8 mouse cellular contexts compared by ENCODE assay signal in genomic region chr3:95228148-95228893, GRCm38 (mm10). TPM values are rescaled to one million over a fixed set of nuclear protein-coding genes. Genes with fewer than 3 reads are reported as not detected.
DNase-seq lines count a peak whose midpoint lies in the region; ATAC-seq and TF ChIP-seq lines count a peak whose summit lies in the region.

TSS of gene Cdc42se1 (plus strand) at chr3:95228732.

- ATAC-seq in forebrain, embryonic 12.5 days (ENCODE audit: low FRiP score): peak; percentile 90
- peak; percentile 90 for ATAC-seq in heart, embryonic 16.5 days (replicated peaks; ENCODE audit: extremely low read depth, insufficient read depth, low FRiP score)
- ATAC-seq in liver, embryonic 14.5 days (ENCODE audit: insufficient read depth): peak; percentile 91
- ATAC-seq in neural tube, embryonic 11.5 days (ENCODE audit: insufficient read depth, low FRiP score, low TSS enrichment): peak; percentile 86
- ATAC-seq in stomach, embryonic 16.5 days (ENCODE audit: insufficient read depth, low FRiP score): peak; percentile 89

- TF ChIP-seq RAD21 in CH12.LX (IDR thresholded peaks at IDR 0.05; ENCODE audit: low read depth, low read length): no peak

- peak; percentile 92 for DNase-seq in CH12.LX (ENCODE audit: extremely low read depth)
- peak; percentile 75 for DNase-seq in c-Kit-positive CD71-positive TER-119-negative erythroid progenitor cells, embryonic 14.5 days (ENCODE audit: low read depth)
- peak; percentile 88 to 92 for DNase-seq in kidney, postnatal 36 days
- peak; percentile 74 to 76 (median 76) for DNase-seq in liver, embryonic 14.5 days (ENCODE audit: low read depth in 3 of 3, low spot score in 3 of 3)
- DNase-seq in neural tube, embryonic 11.5 days (ENCODE audit: low spot score): peak; percentile 90

- peaks cover 3% of the 10 kb centered on the region for H3K9me3 ChIP-seq in CH12.LX (replicated peaks; ENCODE audit: low read length)
- no peaks in the 10 kb centered on the region for H3K9me3 ChIP-seq in forebrain, embryonic 12.5 days
- 0 out of 2 replicates have a peak, but pooled peaks cover 2% of the 10 kb centered on the region for H3K9me3 ChIP-seq in heart, embryonic 16.5 days (replicated peaks; ENCODE audit: control insufficient read depth, low read length)
- H3K9me3 ChIP-seq in liver, embryonic 14.5 days (ENCODE audit: control insufficient read depth, low read length): no peaks in the 10 kb centered on the region
- H3K9me3 ChIP-seq in neural tube, embryonic 11.5 days (ENCODE audit: control insufficient read depth, low read length): no peaks in the 10 kb centered on the region
- no peaks in the 10 kb centered on the region for H3K9me3 ChIP-seq in stomach, embryonic 16.5 days (replicated peaks; ENCODE audit: control insufficient read depth, low read length)

- WGBS in forebrain, embryonic 12.5 days: under 1% methylated on average over 64 of the region's 64 CpGs
- under 1% methylated on average over 64 of the region's 64 CpGs for WGBS in heart, embryonic 16.5 days
- under 1% methylated on average over 64 of the region's 64 CpGs for WGBS in liver, embryonic 14.5 days (ENCODE audit: insufficient replicate concordance)
- WGBS in neural tube, embryonic 11.5 days: under 1% methylated on average over 56 of the region's 64 CpGs
- WGBS in stomach, embryonic 16.5 days: under 1% methylated on average over 64 of the region's 64 CpGs

- peak within 1 kb of the TSS; percentile 79 for H3K4me2 ChIP-seq in CH12.LX (ENCODE audit: insufficient read depth, low read depth, poor library complexity, severe bottlenecking)
- peak within 1 kb of the TSS; percentile 91 for H3K4me2 ChIP-seq in forebrain, embryonic 12.5 days
- H3K4me2 ChIP-seq in heart, embryonic 16.5 days (ENCODE audit: low read depth, low read length): peak within 1 kb of the TSS; percentile 88
- H3K4me2 ChIP-seq in liver, embryonic 14.5 days (ENCODE audit: low read depth): peak within 1 kb of the TSS; percentile 95
- H3K4me2 ChIP-seq in neural tube, embryonic 11.5 days (ENCODE audit: low read depth): peak within 1 kb of the TSS; percentile 81
- peak within 1 kb of the TSS; percentile 88 for H3K4me2 ChIP-seq in stomach, embryonic 16.5 days (ENCODE audit: low read depth, low read length)

- in situ Hi-C loops in CH12.LX (cut with MboI; ENCODE audit: low pct_ligation_motif_present, low pct_unique_long_range_greater_than_20kb, low sequenced_read_pairs): no loop called here

- H3K9ac ChIP-seq in CH12.LX (ENCODE audit: insufficient read depth, low read depth): peak within 1 kb of the TSS; percentile 95
- H3K9ac ChIP-seq in forebrain, embryonic 12.5 days: peak within 1 kb of the TSS; percentile 98
- H3K9ac ChIP-seq in heart, embryonic 16.5 days (ENCODE audit: low read length): peak within 1 kb of the TSS; percentile 95
- H3K9ac ChIP-seq in liver, embryonic 14.5 days (replicated peaks): peak within 1 kb of the TSS; percentile 88
- peak within 1 kb of the TSS; percentile 76 for H3K9ac ChIP-seq in neural tube, embryonic 11.5 days (ENCODE audit: low read length)
- H3K9ac ChIP-seq in stomach, embryonic 16.5 days (ENCODE audit: low read length): peak within 1 kb of the TSS; percentile 98

- no peaks in the 10 kb centered on the region for H3K27me3 ChIP-seq in CH12.LX (replicated peaks)
- no peaks in the 10 kb centered on the region for H3K27me3 ChIP-seq in forebrain, embryonic 12.5 days
- no peaks in the 10 kb centered on the region for H3K27me3 ChIP-seq in heart, embryonic 16.5 days (ENCODE audit: control insufficient read depth, insufficient read depth, low read length)
- H3K27me3 ChIP-seq in liver, embryonic 14.5 days (ENCODE audit: control insufficient read depth, insufficient read depth, low read length): no peaks in the 10 kb centered on the region
- no peaks in the 10 kb centered on the region for H3K27me3 ChIP-seq in neural tube, embryonic 11.5 days (ENCODE audit: control insufficient read depth, insufficient read depth, low read length)
- H3K27me3 ChIP-seq in stomach, embryonic 16.5 days (ENCODE audit: control insufficient read depth, insufficient read depth, low read length): no peaks in the 10 kb centered on the region

- peaks cover 12 to 40% of the 10 kb centered on the region in 2 experiments for H3K4me1 ChIP-seq in CH12.LX (ENCODE audit: control insufficient read depth in 1 of 2, insufficient read depth in 2 of 2)
- H3K4me1 ChIP-seq in forebrain, embryonic 12.5 days: peaks cover 59% of the 10 kb centered on the region
- H3K4me1 ChIP-seq in heart, embryonic 16.5 days (ENCODE audit: control insufficient read depth, insufficient read depth, low read length): peaks cover 26% of the 10 kb centered on the region
- peaks cover 22 to 26% of the 10 kb centered on the region in 2 experiments for H3K4me1 ChIP-seq in liver, embryonic 14.5 days (replicated peaks; ENCODE audit: control insufficient read depth in 2 of 2, insufficient read depth in 2 of 2, low read length in 1 of 2)
- H3K4me1 ChIP-seq in neural tube, embryonic 11.5 days (ENCODE audit: control insufficient read depth, insufficient read depth, low read length): peaks cover 24% of the 10 kb centered on the region
- H3K4me1 ChIP-seq in stomach, embryonic 16.5 days (ENCODE audit: control insufficient read depth, insufficient read depth, low read length): peaks cover 42% of the 10 kb centered on the region

- peaks cover 81% of the 10 kb centered on the region for H3K79me2 ChIP-seq in CH12.LX (replicated peaks; ENCODE audit: control insufficient read depth, extremely low read depth, insufficient read depth, poor library complexity, severe bottlenecking)

- H3K36me3 ChIP-seq in CH12.LX (replicated peaks in 1 of 2; ENCODE audit: control insufficient read depth in 1 of 2, insufficient read depth in 1 of 2, low read length in 1 of 2): peaks cover 21 to 42% of the 10 kb centered on the region in 2 experiments
- peaks cover 35% of the 10 kb centered on the region for H3K36me3 ChIP-seq in forebrain, embryonic 12.5 days (replicated peaks)
- peaks cover 19% of the 10 kb centered on the region for H3K36me3 ChIP-seq in heart, embryonic 16.5 days (ENCODE audit: control insufficient read depth, insufficient read depth)
- H3K36me3 ChIP-seq in liver, embryonic 14.5 days (replicated peaks; ENCODE audit: control insufficient read depth, insufficient read depth, low read depth): peaks cover 15% of the 10 kb centered on the region
- peaks cover 12% of the 10 kb centered on the region for H3K36me3 ChIP-seq in neural tube, embryonic 11.5 days (ENCODE audit: control insufficient read depth, insufficient read depth, low read length)
- H3K36me3 ChIP-seq in stomach, embryonic 16.5 days (ENCODE audit: control insufficient read depth, insufficient read depth, low read length): peaks cover 23% of the 10 kb centered on the region

- no peak for TF ChIP-seq EP300 in CH12.LX (IDR thresholded peaks at IDR 0.05; ENCODE audit: low read length)
- TF ChIP-seq EP300 in liver, embryonic 14.5 days (IDR thresholded peaks at IDR 0.05; ENCODE audit: low read depth): no peak

- TF ChIP-seq CTCF in CH12.LX (conservative IDR thresholded peaks at IDR 0.05 in 1 of 2, IDR thresholded peaks at IDR 0.05 in 1 of 2; ENCODE audit: low read depth in 2 of 2, low read length in 2 of 2): no peak
- no peak; the same call in 1 of the 2 replicates for TF ChIP-seq CTCF in liver, embryonic 14.5 days (IDR thresholded peaks at IDR 0.05; ENCODE audit: low read depth)

- peak; percentile 86 for TF ChIP-seq POLR2A in CH12.LX (IDR thresholded peaks at IDR 0.05; ENCODE audit: low read depth, low read length)

- dilution Hi-C loops in CH12.LX (cut with MboI; ENCODE audit: extremely low pct_ligation_motif_present, extremely low pct_unique_long_range_greater_than_20kb, low sequenced_read_pairs): no loop called here

- peak within 1 kb of the TSS; percentile 80 for H3K27ac ChIP-seq in CH12.LX (ENCODE audit: insufficient read depth, low read depth)
- peak within 1 kb of the TSS; percentile 98 for H3K27ac ChIP-seq in forebrain, embryonic 12.5 days
- H3K27ac ChIP-seq in heart, embryonic 16.5 days (ENCODE audit: low read length): peak within 1 kb of the TSS; percentile 97
- peak within 1 kb of the TSS; percentile 76 for H3K27ac ChIP-seq in liver, embryonic 14.5 days
- peak within 1 kb of the TSS; percentile 94 for H3K27ac ChIP-seq in neural tube, embryonic 11.5 days (ENCODE audit: low read depth, low read length)
- peak within 1 kb of the TSS; percentile 99 for H3K27ac ChIP-seq in stomach, embryonic 16.5 days (ENCODE audit: low read length)

- peak within 1 kb of the TSS; percentile 76 to 97 (median 96) for H3K4me3 ChIP-seq in CH12.LX (replicated peaks in 1 of 3; ENCODE audit: low read depth in 2 of 3, low read length in 2 of 3, poor library complexity in 1 of 3)
- H3K4me3 ChIP-seq in forebrain, embryonic 12.5 days (replicated peaks): peak within 1 kb of the TSS; percentile 96
- H3K4me3 ChIP-seq in heart, embryonic 16.5 days (ENCODE audit: low read length): peak within 1 kb of the TSS; percentile 86
- peak within 1 kb of the TSS; percentile 79 to 88 for H3K4me3 ChIP-seq in liver, embryonic 14.5 days (ENCODE audit: insufficient read depth in 1 of 2, low read depth in 2 of 2, low read length in 2 of 2)
- peak within 1 kb of the TSS; percentile 68 for H3K4me3 ChIP-seq in neural tube, embryonic 11.5 days (ENCODE audit: low read depth, low read length)
- peak within 1 kb of the TSS; percentile 89 for H3K4me3 ChIP-seq in stomach, embryonic 16.5 days (replicated peaks; ENCODE audit: low read length)

TF ChIP-seq in CH12.LX, 34 proteins besides CTCF, POLR2A, EP300 and RAD21 (continues in another document):
- TF ChIP-seq PAX5 (IDR thresholded peaks at IDR 0.05; ENCODE audit: low read length) (no peak), ETS1 (conservative IDR thresholded peaks at IDR 0.05; ENCODE audit: low read depth, low read length) (peak; percentile 26), TCF12 (IDR thresholded peaks at IDR 0.05; ENCODE audit: low read depth, low read length) (peak; percentile 82), HCFC1 (IDR thresholded peaks at IDR 0.05; ENCODE audit: low read depth, low read length) (peak; percentile 56), MAFK (IDR thresholded peaks at IDR 0.05; ENCODE audit: insufficient replicate concordance, low read length) (peak; percentile 80; the same call in 1 of the 2 replicates), USF2 (conservative IDR thresholded peaks at IDR 0.05; ENCODE audit: low read depth, low read length) (no peak), CHD1 (IDR thresholded peaks at IDR 0.05; ENCODE audit: low read depth, low read length) (no peak; the same call in 1 of the 2 replicates)

RNA-seq across cellular contexts. Expression of gene Cdc42se1, which starts in this region (rescaled TPM):
- total RNA-seq in CH12.LX (2012; rRNA removed): 55.3 and 82.3 TPM in 2 replicates
- total RNA-seq in CH12.LX (2014; rRNA removed): 66.3 and 71.1 TPM in 2 replicates
- 123 and 128 TPM in 2 replicates for polyA plus RNA-seq in CH12.LX (2012; ENCODE audit: insufficient read length, low read depth)
- polyA plus RNA-seq in forebrain, embryonic 12.5 days (2016; fragmentation: Nextera tagmentation; extraction: Ambion mirVana): 105 and 110 TPM in 2 replicates
- 57.8 and 59.3 TPM in 2 replicates for polyA plus RNA-seq in heart, embryonic 16.5 days (2015; fragmentation: Nextera tagmentation; extraction: Ambion mirVana)
- polyA plus RNA-seq in liver, embryonic 14.5 days (2012; rRNA removed): 21.3 and 24.9 TPM in 2 replicates
- 40.9 and 48.5 TPM in 2 replicates for polyA plus RNA-seq in liver, embryonic 14.5 days (2014; fragmentation: Nextera tagmentation; extraction: Ambion mirVana)
- 104 and 109 TPM in 2 replicates for polyA plus RNA-seq in neural tube, embryonic 11.5 days (2014; fragmentation: Nextera tagmentation; extraction: Ambion mirVana)
- polyA plus RNA-seq in stomach, embryonic 16.5 days (2015; fragmentation: Nextera tagmentation; extraction: Ambion mirVana): 105 and 118 TPM in 2 replicates

Comparison
In these comparisons a context has a peak if more than half of its experiments do, and no peak if none do; other contexts are left out.
1. Peak in every context shown above with its lines: DNase-seq, ATAC-seq, H3K4me3 ChIP-seq and H3K27ac ChIP-seq.